Mouse (Mus musculus): ENCODE data around the gene Smarcal1. TPM values are rescaled to one million over a fixed set of nuclear protein-coding genes. Genes with fewer than 3 reads are reported as not detected.

Smarcal1 gene
- 10 to 100 TPM; 33.4 to 38.1 TPM for total RNA-seq (2023)

DNA sequence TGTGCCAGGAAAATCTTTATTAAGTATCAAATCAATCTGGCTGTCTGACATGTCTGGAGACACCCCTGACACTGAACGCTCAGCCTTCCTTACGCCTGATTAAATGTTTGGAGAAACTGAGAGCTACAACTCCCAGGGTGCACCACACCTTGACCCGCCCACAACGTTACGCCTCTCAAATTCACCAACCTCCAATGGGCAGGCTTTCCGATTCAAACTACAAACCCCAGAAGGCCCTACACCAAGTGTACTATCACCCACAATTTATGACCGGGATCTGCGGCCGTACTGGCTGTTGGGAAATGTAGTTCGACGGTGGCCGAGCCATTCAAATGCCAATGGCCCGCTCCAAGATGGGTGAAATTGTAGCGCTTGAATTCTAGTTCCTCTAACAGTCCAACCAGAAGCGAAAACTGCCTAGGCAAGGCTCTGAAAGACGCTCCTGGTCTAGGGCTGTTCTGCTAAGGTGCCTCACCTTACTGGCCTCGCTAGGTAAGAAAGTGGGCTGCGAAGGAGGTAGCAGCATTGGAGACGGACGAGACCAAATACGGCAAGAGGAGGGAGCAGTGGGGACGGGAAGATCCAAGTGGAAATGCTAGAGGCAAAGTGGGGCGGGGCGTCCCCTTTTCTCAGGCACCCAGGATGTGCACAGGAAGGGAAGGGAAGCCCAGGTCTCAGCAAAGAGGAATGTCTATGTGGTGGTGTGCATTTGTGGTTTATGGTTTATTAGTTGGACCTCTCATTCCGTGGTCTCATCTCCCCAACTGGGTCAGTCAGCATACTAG lies at the start of gene Smarcal1:
Gene Smarcal1, plus strand, starts transcription at position 305 of the 785 bp plus-strand sequence.

DNA sequence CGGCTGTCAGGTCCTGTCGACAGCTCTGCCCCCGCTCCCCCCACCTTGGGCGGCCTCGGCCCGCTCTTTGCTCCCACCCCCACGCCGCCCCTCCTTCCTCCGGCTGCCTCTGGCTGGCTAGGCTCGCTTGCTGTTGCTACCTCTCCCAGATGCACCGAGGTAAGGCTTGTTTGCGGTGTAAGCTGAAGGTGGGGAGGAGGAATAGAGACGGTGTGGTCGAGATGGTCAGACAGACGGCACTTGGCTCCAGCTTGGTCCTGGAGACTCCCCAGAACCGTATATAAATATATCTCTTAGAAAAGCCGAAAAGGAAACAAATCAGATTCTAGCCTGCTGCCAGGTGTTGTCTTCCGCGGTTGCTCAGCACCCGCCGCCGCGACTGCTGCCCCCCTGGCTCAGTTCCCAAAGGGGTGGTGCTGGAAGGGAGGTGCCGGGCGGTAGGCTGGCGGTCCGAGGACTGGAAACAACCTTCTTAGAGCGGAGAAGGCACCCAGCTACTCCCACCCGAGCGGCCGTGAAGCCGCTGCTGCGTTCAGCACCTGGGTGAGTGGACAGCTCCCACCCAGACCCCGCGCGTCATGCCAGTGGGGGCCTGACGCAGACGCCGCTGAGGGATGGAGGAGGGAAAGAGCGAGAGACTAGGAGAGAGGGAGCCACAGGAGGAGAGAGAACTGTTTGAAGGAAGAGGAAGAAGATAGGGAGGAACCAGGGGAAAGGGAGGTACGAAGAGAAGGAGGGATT lies 46.3 kb upstream of the Smarcal1 start, which contains the start of gene March4:
Gene March4, minus strand, starts transcription at position 320 of the 741 bp plus-strand sequence.

Other genes starting within 250 kb of the Smarcal1 start
- gene March4, start 46.3 kb upstream of the Smarcal1 start, total RNA-seq (2023): not detected
- not detected for gene Ankar, start 117.3 kb downstream of the Smarcal1 start, total RNA-seq (2023)
- gene Rpl37a, start 128.0 kb downstream of the Smarcal1 start, total RNA-seq (2023): 1,000 to 10,000 TPM; 3,592 to 3,632 TPM
- not detected for gene Igfbp2, start 241.3 kb downstream of the Smarcal1 start, total RNA-seq (2023)

All from T-cell, adult 66 days (primary cell).